Mouse (Mus musculus) heart, postnatal 0 days (tissue): Measurements from ENCODE around the gene Wfdc5.

Experiments
- CTCF ChIP-seq: IDR thresholded peaks from 2 replicates; pipeline ENCODE4 v1.5.1; 2016; ENCODE audit warnings: antibody characterized with exemption, control low read depth, low read depth
- EP300 ChIP-seq: IDR thresholded peaks from 2 replicates; pipeline ENCODE4 v1.6.1; 2016; ENCODE audit warnings: antibody characterized with exemption, low read depth

DNA sequence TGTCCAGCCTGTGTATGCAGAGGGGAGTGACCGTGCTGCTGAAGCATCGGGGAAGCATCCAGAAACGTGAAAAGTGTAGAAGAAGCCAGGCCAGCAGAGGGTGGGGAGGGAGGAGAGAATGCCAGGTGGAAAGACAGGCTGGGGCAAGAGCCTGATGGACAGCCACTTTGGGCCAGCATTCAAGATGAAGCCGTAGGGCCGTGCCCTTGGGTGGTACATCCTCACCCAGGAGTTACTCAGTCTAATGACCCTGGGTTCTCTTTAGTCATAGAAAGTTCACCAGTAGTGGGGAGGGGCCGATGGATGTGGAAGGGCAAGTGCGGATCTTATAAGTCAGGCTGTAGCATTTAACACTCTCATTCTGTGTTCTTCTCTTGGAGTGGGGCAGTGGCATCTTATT is 26.4 kb downstream of the Wfdc5 start:
- TF ChIP-seq CTCF, result no peak
- TF ChIP-seq EP300, result no peak
